Mouse (Mus musculus): ENCODE results near the gene Erc2.

DNA sequence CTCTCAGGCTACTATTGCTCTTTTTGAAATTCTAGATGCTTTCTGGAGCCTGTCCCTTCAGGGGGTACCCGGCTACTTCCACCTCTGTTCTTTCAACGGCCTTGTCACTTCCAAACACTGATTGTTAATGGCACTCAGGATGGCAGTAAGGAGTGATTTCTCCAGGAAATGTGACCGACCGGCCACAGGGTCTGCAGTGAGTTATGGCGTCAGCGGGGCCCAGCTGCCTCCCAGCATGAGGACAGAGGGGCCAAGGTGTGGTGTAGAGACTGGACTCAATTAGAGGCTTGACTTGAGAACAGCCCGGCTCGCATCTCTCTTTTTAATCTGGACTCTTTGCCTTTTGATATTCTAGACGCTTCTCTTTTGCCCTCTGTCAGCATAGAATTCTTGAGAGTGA, 829.5 kb downstream of the Erc2 start:
- TF ChIP-seq CTCF (IDR thresholded peaks at IDR 0.05; ENCODE audit: low read depth) (no peak), EP300 (IDR thresholded peaks at IDR 0.05; ENCODE audit: low read depth) (no peak)

All from liver, embryonic 14.5 days (tissue).